Mouse (Mus musculus): ENCODE results near the gene D430042O09Rik. TPM values are rescaled to one million over a fixed set of nuclear protein-coding genes. Genes with fewer than 3 reads are reported as not detected.

D430042O09Rik gene
- total and polyA plus RNA-seq, 2 experiments, result 8.5 to 8.8 TPM

DNA sequence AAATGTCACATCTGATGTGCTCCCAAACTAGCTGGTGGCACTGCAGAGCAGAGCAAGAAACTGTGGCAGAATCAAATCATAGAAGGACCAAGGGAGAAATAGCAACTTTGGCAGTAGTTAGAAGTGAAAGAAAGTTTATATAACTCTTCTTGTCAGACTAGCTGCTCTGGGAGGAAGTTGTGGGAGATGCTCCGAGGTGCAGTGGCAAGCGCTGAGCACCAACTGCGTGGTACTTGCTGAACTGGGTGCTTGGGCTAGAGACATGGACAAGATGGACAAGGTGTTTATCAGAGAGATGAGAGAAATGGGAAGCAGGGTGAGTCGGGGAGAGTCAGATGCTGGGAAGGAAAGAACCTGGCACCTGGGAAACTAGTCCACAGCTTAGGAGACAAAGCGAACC, 180.1 kb downstream of the D430042O09Rik start:
- Histone ChIP-seq H3K27me3 (ENCODE audit: control insufficient read depth, insufficient read depth, low read length) (no peaks in the 10 kb centered on the region), H3K79me2 (ENCODE audit: control insufficient read depth, insufficient read depth, low read length) (no peaks in the 10 kb centered on the region), H3K4me1 (ENCODE audit: control insufficient read depth, insufficient read depth, low read length) (no peaks in the 10 kb centered on the region), H3K9ac (ENCODE audit: low read depth, low read length) (no peak overlapping the region), H3K4me3 (ENCODE audit: insufficient read depth, low read depth, low read length) (no peak overlapping the region), H3K36me3 (ENCODE audit: control insufficient read depth, insufficient read depth, low read length) (no peaks in the 10 kb centered on the region), H3K27ac (replicated peaks; ENCODE audit: insufficient read depth, low read depth, low read length) (no peak overlapping the region)
- DNase-seq (ENCODE audit: extremely low read depth, low read depth, low spot score), result no peak
- TF ChIP-seq POLR2A (IDR thresholded peaks at IDR 0.05; ENCODE audit: extremely low read depth, insufficient read depth, low read length), result no peak
- no peak for TF ChIP-seq CTCF (IDR thresholded peaks at IDR 0.05; ENCODE audit: low read depth, low read length)
- WGBS, result 86% methylated on average over 5 of the region's 5 CpGs

DNA sequence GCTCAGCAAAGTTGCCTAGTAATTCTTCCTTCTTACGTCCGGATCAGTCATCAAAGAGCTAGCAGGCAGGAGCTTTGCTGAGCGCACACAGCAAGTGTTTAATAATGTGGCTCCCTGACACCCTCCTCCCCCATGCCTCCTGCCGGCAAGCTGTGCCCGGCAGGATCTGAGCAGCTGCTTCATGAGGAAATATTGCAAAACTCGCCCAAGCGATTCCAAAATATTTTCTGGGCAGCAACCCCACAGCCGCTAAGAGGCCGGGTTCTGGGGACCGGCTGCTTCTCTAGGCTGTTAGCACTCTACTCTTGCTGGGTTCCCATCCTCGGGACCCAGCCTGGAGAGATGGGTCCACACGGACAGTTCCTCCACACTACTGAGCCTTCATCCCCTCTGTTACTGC, 180.7 kb downstream of the D430042O09Rik start:
- 58% methylated on average over 12 of the region's 12 CpGs for WGBS
- Histone ChIP-seq H3K27ac (replicated peaks; ENCODE audit: insufficient read depth, low read depth, low read length) (no peak overlapping the region), H3K79me2 (ENCODE audit: control insufficient read depth, insufficient read depth, low read length) (no peaks in the 10 kb centered on the region), H3K4me1 (ENCODE audit: control insufficient read depth, insufficient read depth, low read length) (no peaks in the 10 kb centered on the region), H3K27me3 (ENCODE audit: control insufficient read depth, insufficient read depth, low read length) (no peaks in the 10 kb centered on the region), H3K4me3 (ENCODE audit: insufficient read depth, low read depth, low read length) (no peak overlapping the region), H3K36me3 (ENCODE audit: control insufficient read depth, insufficient read depth, low read length) (no peaks in the 10 kb centered on the region), H3K9ac (ENCODE audit: low read depth, low read length) (no peak overlapping the region)
- no peak for TF ChIP-seq POLR2A (IDR thresholded peaks at IDR 0.05; ENCODE audit: extremely low read depth, insufficient read depth, low read length)
- TF ChIP-seq CTCF (IDR thresholded peaks at IDR 0.05; ENCODE audit: low read depth, low read length), result no peak
- no peak for DNase-seq (ENCODE audit: extremely low read depth, low read depth, low spot score)

DNA sequence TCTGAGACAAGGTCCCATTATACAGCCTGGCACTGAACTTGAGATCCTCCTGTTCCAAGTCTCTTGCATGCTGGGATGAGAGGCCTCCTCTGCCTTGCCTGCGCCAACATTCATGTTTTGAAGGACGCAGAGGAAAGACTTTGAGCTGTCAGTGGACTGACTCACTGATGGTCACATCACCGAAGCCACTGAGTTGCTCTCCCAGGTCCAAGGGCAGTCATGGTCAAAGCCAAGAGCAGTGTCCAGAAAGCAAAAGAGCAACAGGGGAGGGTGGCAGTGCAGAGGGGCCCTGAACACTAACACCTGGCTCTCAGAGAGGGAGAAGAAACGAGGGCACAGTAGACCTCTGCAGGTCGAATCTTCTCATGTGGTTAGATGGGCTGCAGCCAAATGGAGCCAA, 185.9 kb downstream of the D430042O09Rik start:
- no peaks in the 10 kb centered on the region for H3K36me3 ChIP-seq (ENCODE audit: control insufficient read depth, insufficient read depth, low read length)
- H3K27ac ChIP-seq (replicated peaks; ENCODE audit: insufficient read depth, low read depth, low read length), result no peak overlapping the region
- H3K4me3 ChIP-seq (ENCODE audit: insufficient read depth, low read depth, low read length), result no peak overlapping the region
- DNase-seq (ENCODE audit: extremely low read depth, low read depth, low spot score), result no peak
- TF ChIP-seq CTCF (IDR thresholded peaks at IDR 0.05; ENCODE audit: low read depth, low read length), result no peak
- TF ChIP-seq POLR2A (IDR thresholded peaks at IDR 0.05; ENCODE audit: extremely low read depth, insufficient read depth, low read length), result no peak
- no peak overlapping the region for H3K9ac ChIP-seq (ENCODE audit: low read depth, low read length)
- WGBS, result 76% methylated on average over 5 of the region's 5 CpGs
- no peaks in the 10 kb centered on the region for H3K27me3 ChIP-seq (ENCODE audit: control insufficient read depth, insufficient read depth, low read length)
- no peaks in the 10 kb centered on the region for H3K79me2 ChIP-seq (ENCODE audit: control insufficient read depth, insufficient read depth, low read length)
- H3K4me1 ChIP-seq (ENCODE audit: control insufficient read depth, insufficient read depth, low read length), result no peaks in the 10 kb centered on the region

DNA sequence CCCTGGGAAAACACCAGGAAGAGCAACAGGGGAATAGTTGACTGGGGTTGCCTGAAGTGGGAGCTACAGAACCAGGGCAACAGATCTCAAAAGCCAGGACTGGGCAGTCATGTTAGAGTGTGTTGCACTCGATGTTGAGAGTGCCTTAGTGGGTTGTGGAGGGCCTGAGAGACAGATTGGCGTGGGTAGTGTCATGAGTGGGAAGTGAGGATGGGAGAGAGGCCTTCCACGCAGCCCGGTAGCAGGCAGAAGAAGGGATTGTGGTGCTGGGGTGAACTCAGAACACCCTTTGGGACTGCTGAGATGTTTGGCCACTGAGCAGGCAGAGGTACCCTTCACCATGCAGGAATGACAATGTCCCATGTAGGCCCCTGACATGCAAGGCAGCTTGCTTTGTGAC, 189.4 kb downstream of the D430042O09Rik start:
- no peak for DNase-seq (ENCODE audit: extremely low read depth, low read depth, low spot score)
- Histone ChIP-seq H3K27me3 (ENCODE audit: control insufficient read depth, insufficient read depth, low read length) (no peaks in the 10 kb centered on the region), H3K9ac (ENCODE audit: low read depth, low read length) (no peak overlapping the region), H3K36me3 (ENCODE audit: control insufficient read depth, insufficient read depth, low read length) (no peaks in the 10 kb centered on the region), H3K79me2 (ENCODE audit: control insufficient read depth, insufficient read depth, low read length) (no peaks in the 10 kb centered on the region), H3K27ac (replicated peaks; ENCODE audit: insufficient read depth, low read depth, low read length) (no peak overlapping the region), H3K4me3 (ENCODE audit: insufficient read depth, low read depth, low read length) (no peak overlapping the region), H3K4me1 (ENCODE audit: control insufficient read depth, insufficient read depth, low read length) (no peaks in the 10 kb centered on the region)
- 77% methylated on average over 4 of the region's 4 CpGs for WGBS
- no peak for TF ChIP-seq CTCF (IDR thresholded peaks at IDR 0.05; ENCODE audit: low read depth, low read length)
- TF ChIP-seq POLR2A (IDR thresholded peaks at IDR 0.05; ENCODE audit: extremely low read depth, insufficient read depth, low read length), result no peak

DNA sequence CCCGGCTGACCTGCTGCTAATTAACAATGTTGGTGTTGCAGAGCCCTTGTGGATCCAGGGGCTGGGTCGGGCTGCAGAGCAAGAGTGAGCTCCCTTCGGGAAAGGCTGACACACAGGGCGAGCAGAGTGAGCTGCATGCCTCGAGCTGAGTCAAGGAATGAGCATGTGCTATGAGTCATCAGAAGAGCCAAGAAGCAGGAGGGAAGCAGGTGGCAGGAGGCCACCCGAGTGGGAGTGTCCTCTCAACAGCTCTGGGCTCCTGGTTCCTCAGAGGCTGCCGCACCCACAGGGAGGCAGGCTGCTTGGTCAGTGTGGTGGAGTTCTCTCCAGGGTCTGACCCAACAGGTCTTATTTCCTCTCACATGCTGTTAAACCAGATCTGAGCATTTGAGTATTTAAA, 191.3 kb downstream of the D430042O09Rik start:
- DNase-seq (ENCODE audit: extremely low read depth, low read depth, low spot score), result no peak

DNA sequence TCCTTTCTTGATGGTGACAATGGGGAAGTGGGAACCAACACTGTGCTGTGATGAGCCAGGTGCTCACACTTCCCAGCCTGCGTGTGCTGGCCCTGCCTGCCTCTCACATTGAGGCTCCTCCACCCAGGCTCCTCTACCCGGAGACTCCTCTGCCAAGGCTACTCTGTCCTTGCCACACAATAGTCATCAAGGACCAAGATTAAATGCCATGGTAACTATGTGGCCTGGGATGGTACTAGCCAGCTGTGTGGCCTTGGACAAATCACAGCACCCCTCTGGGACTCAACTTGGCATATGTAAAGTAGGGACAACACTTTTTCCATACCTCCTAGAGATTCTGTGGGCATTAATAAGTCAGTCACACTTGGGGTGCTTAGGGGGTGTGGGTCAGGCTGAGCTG, 192.2 kb downstream of the D430042O09Rik start:
- no peak for DNase-seq (ENCODE audit: extremely low read depth, low read depth, low spot score)
- no peaks in the 10 kb centered on the region for H3K4me1 ChIP-seq (ENCODE audit: control insufficient read depth, insufficient read depth, low read length)
- H3K36me3 ChIP-seq (ENCODE audit: control insufficient read depth, insufficient read depth, low read length), result no peaks in the 10 kb centered on the region
- H3K4me3 ChIP-seq (ENCODE audit: insufficient read depth, low read depth, low read length), result no peak overlapping the region
- no peak overlapping the region for H3K9ac ChIP-seq (ENCODE audit: low read depth, low read length)
- H3K79me2 ChIP-seq (ENCODE audit: control insufficient read depth, insufficient read depth, low read length), result no peaks in the 10 kb centered on the region
- WGBS, result 64% methylated on average over 2 of the region's 2 CpGs
- TF ChIP-seq POLR2A (IDR thresholded peaks at IDR 0.05; ENCODE audit: extremely low read depth, insufficient read depth, low read length) (no peak), CTCF (IDR thresholded peaks at IDR 0.05; ENCODE audit: low read depth, low read length) (no peak)
- no peak overlapping the region for H3K27ac ChIP-seq (replicated peaks; ENCODE audit: insufficient read depth, low read depth, low read length)
- no peaks in the 10 kb centered on the region for H3K27me3 ChIP-seq (ENCODE audit: control insufficient read depth, insufficient read depth, low read length)

More for the DNA sequence above, 191.3 kb downstream of the D430042O09Rik start:
- 49% methylated on average over 7 of the region's 7 CpGs for WGBS
- Histone ChIP-seq H3K36me3 (ENCODE audit: control insufficient read depth, insufficient read depth, low read length) (no peaks in the 10 kb centered on the region), H3K4me3 (ENCODE audit: insufficient read depth, low read depth, low read length) (no peak overlapping the region), H3K79me2 (ENCODE audit: control insufficient read depth, insufficient read depth, low read length) (no peaks in the 10 kb centered on the region), H3K4me1 (ENCODE audit: control insufficient read depth, insufficient read depth, low read length) (no peaks in the 10 kb centered on the region), H3K27ac (replicated peaks; ENCODE audit: insufficient read depth, low read depth, low read length) (no peak overlapping the region), H3K27me3 (ENCODE audit: control insufficient read depth, insufficient read depth, low read length) (no peaks in the 10 kb centered on the region), H3K9ac (ENCODE audit: low read depth, low read length) (no peak overlapping the region)
- TF ChIP-seq CTCF (IDR thresholded peaks at IDR 0.05; ENCODE audit: low read depth, low read length), result no peak
- TF ChIP-seq POLR2A (IDR thresholded peaks at IDR 0.05; ENCODE audit: extremely low read depth, insufficient read depth, low read length), result no peak

All from liver, adult 2 months (tissue).